21 mouse cellular contexts compared by ENCODE assay signal in the genomic region with DNA sequence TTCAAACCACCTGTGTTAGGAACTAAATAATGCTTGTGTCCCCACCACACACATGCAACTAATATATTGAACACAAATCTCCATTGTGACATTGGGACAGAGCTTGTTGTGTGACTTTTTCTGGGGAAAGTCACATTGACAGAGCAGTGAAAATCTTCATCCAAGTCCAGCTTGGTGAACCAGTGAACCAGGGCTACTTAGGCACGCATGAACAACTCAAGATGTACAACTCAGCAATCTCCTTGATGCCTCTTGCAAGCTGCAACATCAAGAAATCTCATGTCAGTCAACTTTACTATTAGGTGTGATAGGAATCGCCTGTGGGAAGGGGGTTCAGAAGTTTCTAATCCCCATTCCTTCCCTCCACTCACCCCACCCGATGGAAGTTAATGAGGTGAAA.
"Had no signal": no experiment of that assay in that cellular context is flagged by ENCODE, and none has a peak within 500 bp of the region (broad histone marks: within the 10 kb centered on the region; RNA-seq: fewer than 3 reads in every experiment).

No protein-coding gene starts in this region.

- ATAC-seq: intestine, embryonic 15.5 days; midbrain, embryonic 13.5 days; midbrain, embryonic 16.5 days had no signal

- H3K4me1 ChIP-seq: intestine, embryonic 15.5 days; limb, embryonic 12.5 days; lung, embryonic 15.5 days; megakaryocyte, embryonic 14.5 days; midbrain, embryonic 13.5 days; stomach, embryonic 15.5 days had no signal

- H3K27me3 ChIP-seq: intestine, embryonic 15.5 days; limb, embryonic 12.5 days; limb, embryonic 15.5 days; lung, embryonic 15.5 days; megakaryocyte, embryonic 14.5 days; midbrain, embryonic 13.5 days; neural tube, embryonic 13.5 days; stomach, embryonic 15.5 days had no signal

- H3K9ac ChIP-seq: intestine, embryonic 15.5 days; limb, embryonic 12.5 days; limb, embryonic 15.5 days; liver, embryonic 14.5 days; lung, embryonic 15.5 days; midbrain, embryonic 13.5 days; neural tube, embryonic 13.5 days; stomach, embryonic 15.5 days had no signal

- H3K4me2 ChIP-seq: intestine, embryonic 15.5 days; limb, embryonic 12.5 days; limb, embryonic 15.5 days; liver, embryonic 11.5 days; lung, embryonic 15.5 days; midbrain, embryonic 13.5 days; neural tube, embryonic 13.5 days; stomach, embryonic 15.5 days had no signal

- H3K9me3 ChIP-seq: intestine, embryonic 15.5 days; limb, embryonic 12.5 days; limb, embryonic 15.5 days; lung, embryonic 15.5 days; megakaryocyte, embryonic 14.5 days; midbrain, embryonic 10.5 days; midbrain, embryonic 13.5 days; neural tube, embryonic 13.5 days; stomach, embryonic 15.5 days had no signal

- DNase-seq: left cerebral cortex, postnatal 4 days; lung, adult 18-20 months; lung, postnatal 10 days; lung, postnatal 36 days; retina, postnatal 1 day; right cerebral cortex, postnatal 25 days; spleen, adult 18-20 months; thymus, postnatal 25 days had no signal

- H3K27ac ChIP-seq: intestine, embryonic 15.5 days; limb, embryonic 12.5 days; limb, embryonic 15.5 days; liver, embryonic 14.5 days; lung, embryonic 15.5 days; midbrain, embryonic 10.5 days; midbrain, embryonic 13.5 days; neural tube, embryonic 13.5 days; stomach, embryonic 15.5 days had no signal

- H3K36me3 ChIP-seq: intestine, embryonic 15.5 days; limb, embryonic 12.5 days; lung, embryonic 15.5 days; midbrain, embryonic 13.5 days; stomach, embryonic 15.5 days had no signal

- H3K4me3 ChIP-seq: intestine, embryonic 15.5 days; limb, embryonic 12.5 days; limb, embryonic 15.5 days; lung, embryonic 15.5 days; megakaryocyte, embryonic 14.5 days; midbrain, embryonic 10.5 days; midbrain, embryonic 13.5 days; myocyte; neural tube, embryonic 13.5 days; stomach, embryonic 15.5 days had no signal
